In genomic region chr2:33429339-33429738, GRCm38 (mm10) we compare ENCODE assay signal across 8 mouse cellular contexts. TPM values are rescaled to one million over a fixed set of nuclear protein-coding genes. Genes with fewer than 3 reads are reported as not detected.
DNase-seq lines count a peak whose midpoint lies in the region; ATAC-seq and TF ChIP-seq lines count a peak whose summit lies in the region.

No protein-coding gene starts in this region.

- TF ChIP-seq CTCF in cortical plate, adult 2 months (IDR thresholded peaks at IDR 0.05; ENCODE audit: extremely low read depth, insufficient read depth, low read length): no peak

- 26% methylated on average over 6 of the region's 6 CpGs for WGBS in liver, embryonic 11.5 days

- no peak overlapping the region for H3K27ac ChIP-seq in cortical plate, adult 2 months (ENCODE audit: insufficient read depth, low read length)
- peak overlapping the region; percentile 76 for H3K27ac ChIP-seq in liver, embryonic 11.5 days (ENCODE audit: low read depth, low read length)

- DNase-seq in heart, adult 18-20 months: peak; percentile 51 to 64
- DNase-seq in heart, adult 8-10 months (ENCODE audit: low spot score): no peak
- peak; percentile 67 for DNase-seq in liver, embryonic 11.5 days (ENCODE audit: low spot score)
- DNase-seq in layer of hippocampus, postnatal 10 days (ENCODE audit: low spot score in 2 of 2): no peak
- DNase-seq in retina, embryonic 14.5 days (ENCODE audit: low spot score): no peak

- H3K4me1 ChIP-seq in cortical plate, adult 2 months (ENCODE audit: control insufficient read depth, insufficient read depth, low read length): peaks cover 9% of the 10 kb centered on the region
- H3K4me1 ChIP-seq in liver, embryonic 11.5 days (replicated peaks; ENCODE audit: control insufficient read depth, insufficient read depth, low read length): peaks cover 13% of the 10 kb centered on the region

- no peaks in the 10 kb centered on the region for H3K9me3 ChIP-seq in liver, embryonic 11.5 days (ENCODE audit: control insufficient read depth, low read length)

- no peaks in the 10 kb centered on the region for H3K27me3 ChIP-seq in liver, embryonic 11.5 days (replicated peaks; ENCODE audit: control insufficient read depth, insufficient read depth, low read length)
- H3K27me3 ChIP-seq in myocyte (ENCODE audit: control insufficient read depth, insufficient read depth, insufficient read length): no peaks in the 10 kb centered on the region

- peak overlapping the region; percentile 95 for H3K9ac ChIP-seq in liver, embryonic 11.5 days (ENCODE audit: low read depth, low read length)

- TF ChIP-seq POLR2A in cortical plate, adult 2 months (IDR thresholded peaks at IDR 0.05; ENCODE audit: extremely low read depth, insufficient read depth, low read length): no peak
- no peak for TF ChIP-seq POLR2A in myocyte (IDR thresholded peaks at IDR 0.05; ENCODE audit: insufficient read length, low read depth)

- H3K4me2 ChIP-seq in liver, embryonic 11.5 days: peak overlapping the region; percentile 90
- peak overlapping the region; percentile 96 for H3K4me2 ChIP-seq in myocyte (ENCODE audit: low read depth)

- peaks cover 6% of the 10 kb centered on the region; the same call in 1 of the 2 replicates for H3K36me3 ChIP-seq in liver, embryonic 11.5 days (ENCODE audit: control insufficient read depth, insufficient read depth, low read length)
- H3K36me3 ChIP-seq in myocyte (ENCODE audit: control insufficient read depth, insufficient read depth): peaks cover 4% of the 10 kb centered on the region

- no peak overlapping the region for H3ac ChIP-seq in myocyte (ENCODE audit: control insufficient read depth, insufficient read length)

- H3K79me2 ChIP-seq in myocyte (ENCODE audit: control insufficient read depth, insufficient read depth): peaks cover 19% of the 10 kb centered on the region

- ATAC-seq in hematopoietic stem cell, adult 5-6 weeks (replicated peaks in 1 of 2; ENCODE audit: insufficient read depth in 1 of 2, low FRiP score in 2 of 2, low TSS enrichment in 1 of 2, low read depth in 1 of 2, poor library complexity in 2 of 2, severe bottlenecking in 2 of 2): peak; percentile 43 to 54; a peak in 3 of 4 replicates
- peak; percentile 62 for ATAC-seq in liver, embryonic 11.5 days (replicated peaks; ENCODE audit: low FRiP score)

- peak overlapping the region; percentile 84 for H3K4me3 ChIP-seq in cortical plate, adult 2 months (ENCODE audit: insufficient read depth, low read length)
- H3K4me3 ChIP-seq in liver, embryonic 11.5 days (ENCODE audit: low read depth, low read length): peak overlapping the region; percentile 100
- peak overlapping the region; percentile 50 for H3K4me3 ChIP-seq in myocyte

TF ChIP-seq in myocyte, 11 proteins besides CTCF, POLR2A, EP300 and RAD21:
- no peak for TF ChIP-seq USF1 (IDR thresholded peaks at IDR 0.05; ENCODE audit: low read depth)
- no peak for TF ChIP-seq MYOG (IDR thresholded peaks at IDR 0.05; ENCODE audit: control insufficient read depth in 1 of 3, insufficient read depth in 1 of 3, insufficient read length in 2 of 3, low read depth in 2 of 3)
- no peak for TF ChIP-seq TCF12 (IDR thresholded peaks at IDR 0.05; ENCODE audit: insufficient read depth, poor library complexity, severe bottlenecking)
- TF ChIP-seq SRF (IDR thresholded peaks at IDR 0.05; ENCODE audit: control insufficient read depth, insufficient read length, low read depth): no peak
- no peak for TF ChIP-seq MAX (IDR thresholded peaks at IDR 0.05; ENCODE audit: low read depth)
- no peak for TF ChIP-seq TCF3 (IDR thresholded peaks at IDR 0.05; ENCODE audit: insufficient read length, low read depth)
- no peak for TF ChIP-seq REST (IDR thresholded peaks at IDR 0.05; ENCODE audit: insufficient read depth, insufficient read length)
- TF ChIP-seq E2F4 (IDR thresholded peaks at IDR 0.05; ENCODE audit: insufficient read depth): no peak
- TF ChIP-seq CEBPB (IDR thresholded peaks at IDR 0.05; ENCODE audit: insufficient read depth, poor library complexity, severe bottlenecking): no peak
- TF ChIP-seq POLR2AphosphoS2 (IDR thresholded peaks at IDR 0.05; ENCODE audit: insufficient read length, low read depth): no peak
- no peak for TF ChIP-seq MYOD1 (IDR thresholded peaks at IDR 0.05; ENCODE audit: control insufficient read depth in 1 of 3, insufficient read length in 2 of 3, low read depth in 2 of 3)

RNA-seq across cellular contexts. Expression of gene Zbtb34, which starts 1.8 kb away (rescaled TPM):
- total RNA-seq in heart, adult 18-20 months (2021): 1 to 10 TPM; 4.7 to 8.0 TPM
- total RNA-seq in heart, adult 8-10 months (2022): 1 to 10 TPM; 5.6 to 6.9 (median 6.5) TPM
- 16.2 and 17.6 TPM in 2 replicates for polyA plus RNA-seq in cortical plate, adult 2 months (2012; rRNA removed)
- total RNA-seq in hematopoietic stem cell, adult 5-6 weeks (2017): 7.1 and 13.2 TPM in 2 replicates
- polyA plus RNA-seq in liver, embryonic 11.5 days (2014; fragmentation: Nextera tagmentation; extraction: Ambion mirVana): 6.1 and 7.6 TPM in 2 replicates
- 3.1 TPM for polyA plus RNA-seq in myocyte (2012; fragmentation: generic; extraction: Trizol)
- total RNA-seq in layer of hippocampus, postnatal 10 days (2021): 10 to 100 TPM; 17.4 to 18.7 TPM

RNA-seq across cellular contexts. Expression of gene Zbtb43, which starts 39.0 kb away (rescaled TPM):
- total RNA-seq in heart, adult 18-20 months (2021): 10 to 100 TPM; 16.2 to 16.6 TPM
- total RNA-seq in heart, adult 8-10 months (2022): 10 to 100 TPM; 17.0 to 19.1 (median 17.5) TPM
- polyA plus RNA-seq in cortical plate, adult 2 months (2012; rRNA removed): 21.1 and 21.5 TPM in 2 replicates
- total RNA-seq in hematopoietic stem cell, adult 5-6 weeks (2017): 14.4 and 14.8 TPM in 2 replicates
- 12.0 and 14.1 TPM in 2 replicates for polyA plus RNA-seq in liver, embryonic 11.5 days (2014; fragmentation: Nextera tagmentation; extraction: Ambion mirVana)
- polyA plus RNA-seq in myocyte (2012; fragmentation: generic; extraction: Trizol): 10.5 TPM
- total RNA-seq in layer of hippocampus, postnatal 10 days (2021): 10 to 100 TPM; 24.7 to 25.0 TPM

RNA-seq across cellular contexts. Expression of gene Ralgps1, which starts 58.1 kb away (rescaled TPM):
- total RNA-seq in heart, adult 18-20 months (2021): 1 to 10 TPM; 6.6 to 7.3 TPM
- total RNA-seq in heart, adult 8-10 months (2022): 1 to 10 TPM; 6.2 to 7.0 (median 6.4) TPM
- 66.0 and 66.6 TPM in 2 replicates for polyA plus RNA-seq in cortical plate, adult 2 months (2012; rRNA removed)
- total RNA-seq in hematopoietic stem cell, adult 5-6 weeks (2017): 3.8 and 6.6 TPM in 2 replicates
- polyA plus RNA-seq in liver, embryonic 11.5 days (2014; fragmentation: Nextera tagmentation; extraction: Ambion mirVana): 2.7 and 3.0 TPM in 2 replicates
- polyA plus RNA-seq in myocyte (2012; fragmentation: generic; extraction: Trizol): 1.3 TPM
- 10 to 100 TPM; 69.3 to 78.0 TPM for total RNA-seq in layer of hippocampus, postnatal 10 days (2021)

Comparison
In these comparisons a context has a peak if more than half of its experiments do, and no peak if none do; other contexts are left out.
1. DNase-seq: peak in heart, adult 18-20 months (2 of 2) and liver, embryonic 11.5 days (single experiment); none in heart, adult 8-10 months (single experiment), layer of hippocampus, postnatal 10 days (0 of 2) and retina, embryonic 14.5 days (single experiment).
2. H3K4me3 ChIP-seq: peak in every context shown above with its lines; median percentile 100 in liver, embryonic 11.5 days; 84 in cortical plate, adult 2 months; 50 in myocyte.